8 mouse cellular contexts compared by ENCODE assay signal in the genomic region with DNA sequence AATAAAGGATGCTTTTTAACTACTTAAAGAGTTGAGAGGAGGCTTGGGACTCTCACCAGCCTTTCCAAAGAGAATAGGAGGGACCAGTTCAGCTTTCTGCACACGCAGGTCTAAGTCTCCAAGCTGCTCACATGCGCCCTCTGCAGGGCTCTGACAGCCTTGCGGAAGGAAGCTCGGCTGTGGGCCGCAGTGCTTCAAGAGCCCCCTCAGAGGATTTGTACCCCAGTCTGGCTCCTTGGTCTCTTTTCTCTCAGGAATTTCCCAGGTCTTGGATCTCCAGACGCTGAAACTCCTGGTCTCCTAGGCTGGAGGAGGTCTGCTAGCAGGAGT.
DNase-seq lines count a peak whose midpoint lies in the region; ATAC-seq lines count a peak whose summit lies in the region.

No protein-coding gene starts in this region.

- H3K9me3 ChIP-seq in embryonic facial prominence, embryonic 10.5 days, result no peaks in the 10 kb centered on the region
- H3K9me3 ChIP-seq in heart, embryonic 16.5 days (replicated peaks; ENCODE audit: control insufficient read depth, low read length), result no peaks in the 10 kb centered on the region
- H3K9me3 ChIP-seq in lung, embryonic 16.5 days (ENCODE audit: control insufficient read depth, low read length), result no peaks in the 10 kb centered on the region

- H3K4me1 ChIP-seq in embryonic facial prominence, embryonic 10.5 days, result peaks cover 13% of the 10 kb centered on the region
- 0 out of 2 replicates have a peak, but pooled peaks cover 2% of the 10 kb centered on the region for H3K4me1 ChIP-seq in heart, embryonic 16.5 days (ENCODE audit: control insufficient read depth, insufficient read depth, low read length)
- no peaks in the 10 kb centered on the region for H3K4me1 ChIP-seq in lung, embryonic 16.5 days (replicated peaks; ENCODE audit: control insufficient read depth, insufficient read depth, low read length)

- peak; percentile 55; the same call in 1 of the 2 replicates for ATAC-seq in heart, embryonic 16.5 days (replicated peaks; ENCODE audit: extremely low read depth, insufficient read depth, low FRiP score)
- 0 out of 2 replicates have a peak, but pooled peaks have one; percentile 45 for ATAC-seq in lung, embryonic 16.5 days (ENCODE audit: low read depth)

- no peaks in the 10 kb centered on the region for H3K36me3 ChIP-seq in embryonic facial prominence, embryonic 10.5 days (replicated peaks)
- H3K36me3 ChIP-seq in heart, embryonic 16.5 days (ENCODE audit: control insufficient read depth, insufficient read depth), result no peaks in the 10 kb centered on the region
- H3K36me3 ChIP-seq in lung, embryonic 16.5 days (ENCODE audit: control insufficient read depth, insufficient read depth, low read length), result no peaks in the 10 kb centered on the region

- WGBS in embryonic facial prominence, embryonic 10.5 days, result 2% methylated on average over 6 of the region's 6 CpGs
- WGBS in heart, embryonic 16.5 days, result 2% methylated on average over 6 of the region's 6 CpGs
- WGBS in lung, embryonic 16.5 days, result 6% methylated on average over 6 of the region's 6 CpGs

- no peak overlapping the region for H3K27ac ChIP-seq in embryonic facial prominence, embryonic 10.5 days (replicated peaks)
- no peak overlapping the region for H3K27ac ChIP-seq in heart, embryonic 16.5 days (ENCODE audit: low read length)
- no peak overlapping the region for H3K27ac ChIP-seq in lung, embryonic 16.5 days (ENCODE audit: low read length)

- 0 out of 2 replicates have a peak, but pooled peaks cover 4% of the 10 kb centered on the region for H3K27me3 ChIP-seq in embryonic facial prominence, embryonic 10.5 days (replicated peaks; ENCODE audit: low read depth, poor library complexity, severe bottlenecking)
- peaks cover 6% of the 10 kb centered on the region for H3K27me3 ChIP-seq in heart, embryonic 16.5 days (ENCODE audit: control insufficient read depth, insufficient read depth, low read length)
- no peaks in the 10 kb centered on the region for H3K27me3 ChIP-seq in lung, embryonic 16.5 days (ENCODE audit: control insufficient read depth, insufficient read depth, low read depth, low read length)

- no peak overlapping the region for H3K4me2 ChIP-seq in heart, embryonic 16.5 days (ENCODE audit: low read depth, low read length)
- H3K4me2 ChIP-seq in lung, embryonic 16.5 days (ENCODE audit: low read depth, low read length), result no peak overlapping the region

- H3K9ac ChIP-seq in heart, embryonic 16.5 days (ENCODE audit: low read length), result no peak overlapping the region
- no peak overlapping the region for H3K9ac ChIP-seq in lung, embryonic 16.5 days (ENCODE audit: low read length)

- peak; percentile 31 to 64 for DNase-seq in CD8-positive naive resting alpha-beta T cell, adult 2 months (ENCODE audit: low read depth in 2 of 2, low spot score in 2 of 2)
- DNase-seq in adrenal gland, postnatal 25 days, result peak; percentile 75
- DNase-seq in embryonic facial prominence, embryonic 10.5 days (ENCODE audit: low spot score), result peak; percentile 82
- peak; percentile 71 to 82 for DNase-seq in kidney, postnatal 25 days
- DNase-seq in ovary, postnatal 36 days (ENCODE audit: low spot score), result peak; percentile 76
- peak; percentile 74 for DNase-seq in thymus, postnatal 25 days

- no peak overlapping the region for H3K4me3 ChIP-seq in embryonic facial prominence, embryonic 10.5 days
- no peak overlapping the region for H3K4me3 ChIP-seq in heart, embryonic 16.5 days (ENCODE audit: low read length)
- H3K4me3 ChIP-seq in lung, embryonic 16.5 days (ENCODE audit: low read length), result no peak overlapping the region
